Mouse (Mus musculus) forebrain, postnatal 0 days (tissue): ENCODE measurements around the gene Olfr1441. TPM values are rescaled to one million over a fixed set of nuclear protein-coding genes. Genes with fewer than 3 reads are reported as not detected.

Experiments used
- ATAC-seq: fragments of 200-750 bp; cut with Nextera tagmentation; 2 replicates; pipeline ENCODE4 v1.8.0; 2017; ENCODE audit warnings: mild to moderate bottlenecking, moderate library complexity
- DNase-seq: peaks from one replicate; pipeline ENCODE4 v3.0.0-alpha.2; 2015
- H3K27ac ChIP-seq: fragments of 300-500 bp; sonication (generic); 2 replicates; pipeline ENCODE4 v1.5.1; 2014; ENCODE audit warnings: low read depth, mild to moderate bottlenecking, antibody characterized with exemption, low read length, moderate library complexity, mixed read lengths
- H3K27me3 ChIP-seq: fragments of 300-500 bp; sonication (generic); 2 replicates; pipeline ENCODE4 v1.6.1; 2014; ENCODE audit warnings: mild to moderate bottlenecking, low read length, mixed read lengths; ENCODE audit not compliant: insufficient read depth
- H3K36me3 ChIP-seq: fragments of 300-500 bp; sonication (generic); 2 replicates; pipeline ENCODE4 v1.6.1; 2014; ENCODE audit warnings: mild to moderate bottlenecking, moderate library complexity; ENCODE audit not compliant: insufficient read depth
- H3K4me1 ChIP-seq: fragments of 300-500 bp; sonication (generic); 2 replicates; pipeline ENCODE4 v1.6.1; 2014; ENCODE audit warnings: antibody characterized with exemption; ENCODE audit not compliant: insufficient read depth
- H3K4me2 ChIP-seq: fragments of 300-500 bp; sonication (generic); 2 replicates; pipeline ENCODE4 v1.6.1; 2014; ENCODE audit warnings: low read depth, mild to moderate bottlenecking, moderate library complexity
- H3K4me3 ChIP-seq: fragments of 300-500 bp; sonication (generic); 2 replicates; pipeline ENCODE4 v1.5.1; 2014; ENCODE audit warnings: low read depth, low read length, mixed read lengths
- H3K9ac ChIP-seq: fragments of 300-500 bp; sonication (generic); 2 replicates; pipeline ENCODE4 v1.6.1; 2014; ENCODE audit warnings: mild to moderate bottlenecking
- H3K9me3 ChIP-seq: fragments of 300-500 bp; sonication (generic); 2 replicates; pipeline ENCODE4 v1.6.1; 2016; ENCODE audit warnings: low read length
- CTCF ChIP-seq: sonication (generic); IDR thresholded peaks from 2 replicates; pipeline ENCODE4 v1.5.1; 2016; ENCODE audit warnings: antibody characterized with exemption, control low read depth, low read depth
- WGBS: fragments of 180-500 bp; shearing (Covaris S2); extraction: QIAGEN DNeasy Blood & Tissue Kit; methylation state at CpG from one replicate; pipeline ENCODE4 v1.1.7; 2014; 5-methylcytosine and 5-hydroxymethylcytosine counted together
- polyA plus RNA-seq: library from polyadenylated mRNA; unstranded; fragments of >200 nt; fragmentation: Nextera tagmentation; extraction: Ambion mirVana; gene quantifications from 2 replicates; pipeline ENCODE4 v1.2.1, GENCODE M21; 2015
- total RNA-seq: library from RNA; depleted of rRNA; stranded (reverse); fragments of >200 nt; gene quantifications from 2 replicates; pipeline ENCODE4 v1.2.3, GENCODE M21; 2014; rRNA removed

Gene Olfr1441
- total RNA-seq: not detected in 2 replicates
- polyA plus RNA-seq: not detected in 2 replicates

- no peaks in the 10 kb centered on the region for H3K36me3 ChIP-seq
- no peak within 1 kb of the TSS for H3K4me2 ChIP-seq
- H3K27ac ChIP-seq: no peak within 1 kb of the TSS
- TF ChIP-seq CTCF: no peak
- no peak within 1 kb of the TSS for H3K9ac ChIP-seq
- DNase-seq (no peak), ATAC-seq (no peak)
- H3K9me3 ChIP-seq: no peaks in the 10 kb centered on the region
- no peak within 1 kb of the TSS for H3K4me3 ChIP-seq
- no peaks in the 10 kb centered on the region for H3K4me1 ChIP-seq
- no peaks in the 10 kb centered on the region for H3K27me3 ChIP-seq
Observed at GRCm38 (mm10) chr19:12417361-12417760, at the start of gene Olfr1441. TSS of gene Olfr1441 (plus strand) at chr19:12417433.

- Histone ChIP-seq H3K9ac (no peak overlapping the region), H3K9me3 (no peaks in the 10 kb centered on the region), H3K4me3 (no peak overlapping the region), H3K27ac (peak overlapping the region; percentile 64), H3K4me2 (no peak overlapping the region), H3K36me3 (no peaks in the 10 kb centered on the region), H3K4me1 (no peaks in the 10 kb centered on the region), H3K27me3 (no peaks in the 10 kb centered on the region)
- 62% methylated on average over 3 of the region's 3 CpGs for WGBS
- ATAC-seq: peak; percentile 71
- peak; percentile 25 for DNase-seq
- TF ChIP-seq CTCF: no peak
Observed at GRCm38 (mm10) chr19:12373004-12373403, 44.2 kb upstream of the Olfr1441 start.

GRCm38 (mm10) chr19:12374465-12375025, 42.7 kb upstream of the Olfr1441 start:
- DNase-seq: peak; percentile 63
- Histone ChIP-seq H3K4me2 (no peak overlapping the region), H3K4me1 (no peaks in the 10 kb centered on the region), H3K9me3 (no peaks in the 10 kb centered on the region), H3K36me3 (no peaks in the 10 kb centered on the region), H3K9ac (no peak overlapping the region), H3K27me3 (no peaks in the 10 kb centered on the region), H3K4me3 (no peak overlapping the region), H3K27ac (peak overlapping the region; percentile 6; the same call in 1 of the 2 replicates)
- TF ChIP-seq CTCF: no peak
- WGBS: 32% methylated on average over 2 of the region's 2 CpGs
- peak; percentile 70 for ATAC-seq

- Histone ChIP-seq H3K4me2 (no peak within 1 kb of the TSS), H3K9me3 (no peaks in the 10 kb centered on the region), H3K27ac (no peak within 1 kb of the TSS), H3K9ac (no peak within 1 kb of the TSS), H3K27me3 (no peaks in the 10 kb centered on the region), H3K36me3 (no peaks in the 10 kb centered on the region), H3K4me3 (no peak within 1 kb of the TSS), H3K4me1 (no peaks in the 10 kb centered on the region)
- DNase-seq (no peak), ATAC-seq (no peak)
- no peak for TF ChIP-seq CTCF
- 80% methylated on average over 2 of the region's 2 CpGs for WGBS
Observed at GRCm38 (mm10) chr19:12386979-12387378, 30.3 kb upstream of the Olfr1441 start, which contains the start of gene Olfr1440. TSS of gene Olfr1440 (plus strand) at chr19:12387279.

GRCm38 (mm10) chr19:12413737-12414136, 3.5 kb upstream of the Olfr1441 start:
- Histone ChIP-seq H3K9me3 (no peaks in the 10 kb centered on the region), H3K27me3 (no peaks in the 10 kb centered on the region), H3K27ac (no peak overlapping the region), H3K9ac (no peak overlapping the region), H3K36me3 (no peaks in the 10 kb centered on the region), H3K4me2 (no peak overlapping the region), H3K4me1 (no peaks in the 10 kb centered on the region), H3K4me3 (no peak overlapping the region)
- no peak for ATAC-seq
- no peak for DNase-seq
- TF ChIP-seq CTCF: no peak

- Histone ChIP-seq H3K27ac (no peak overlapping the region), H3K9me3 (no peaks in the 10 kb centered on the region), H3K36me3 (no peaks in the 10 kb centered on the region), H3K27me3 (no peaks in the 10 kb centered on the region), H3K4me2 (no peak overlapping the region), H3K4me3 (no peak overlapping the region), H3K9ac (no peak overlapping the region), H3K4me1 (no peaks in the 10 kb centered on the region)
- no peak for TF ChIP-seq CTCF
- WGBS: 92% methylated on average over 3 of the region's 3 CpGs
- DNase-seq: no peak
- no peak for ATAC-seq
Observed at GRCm38 (mm10) chr19:12418312-12418711, 1.1 kb downstream of the Olfr1441 start.

- WGBS: 73% methylated on average over 6 of the region's 6 CpGs
- Histone ChIP-seq H3K27me3 (no peaks in the 10 kb centered on the region), H3K4me1 (no peaks in the 10 kb centered on the region), H3K27ac (no peak overlapping the region), H3K36me3 (no peaks in the 10 kb centered on the region), H3K4me3 (no peak overlapping the region), H3K4me2 (no peak overlapping the region), H3K9ac (no peak overlapping the region), H3K9me3 (no peaks in the 10 kb centered on the region)
- DNase-seq (no peak), ATAC-seq (no peak)
- TF ChIP-seq CTCF: no peak
Observed at GRCm38 (mm10) chr19:12420555-12420954, 3.3 kb downstream of the Olfr1441 start.
